Mouse (Mus musculus): ENCODE measurements around the gene Stub1.
A peak's percentile ranks its signal among the peaks of the same experiment; 100 is the strongest.

The Stub1 gene

GRCm38 (mm10) chr17:25868601-25869191, 35.5 kb upstream of the Stub1 start, which contains the start of gene Mcrip2:
Gene Mcrip2 (minus strand): TSS chr17:25868764.
- DNase-seq (ENCODE audit: low spot score in 2 of 2): peak in 1 of 2 experiments; percentile 69

DNA sequence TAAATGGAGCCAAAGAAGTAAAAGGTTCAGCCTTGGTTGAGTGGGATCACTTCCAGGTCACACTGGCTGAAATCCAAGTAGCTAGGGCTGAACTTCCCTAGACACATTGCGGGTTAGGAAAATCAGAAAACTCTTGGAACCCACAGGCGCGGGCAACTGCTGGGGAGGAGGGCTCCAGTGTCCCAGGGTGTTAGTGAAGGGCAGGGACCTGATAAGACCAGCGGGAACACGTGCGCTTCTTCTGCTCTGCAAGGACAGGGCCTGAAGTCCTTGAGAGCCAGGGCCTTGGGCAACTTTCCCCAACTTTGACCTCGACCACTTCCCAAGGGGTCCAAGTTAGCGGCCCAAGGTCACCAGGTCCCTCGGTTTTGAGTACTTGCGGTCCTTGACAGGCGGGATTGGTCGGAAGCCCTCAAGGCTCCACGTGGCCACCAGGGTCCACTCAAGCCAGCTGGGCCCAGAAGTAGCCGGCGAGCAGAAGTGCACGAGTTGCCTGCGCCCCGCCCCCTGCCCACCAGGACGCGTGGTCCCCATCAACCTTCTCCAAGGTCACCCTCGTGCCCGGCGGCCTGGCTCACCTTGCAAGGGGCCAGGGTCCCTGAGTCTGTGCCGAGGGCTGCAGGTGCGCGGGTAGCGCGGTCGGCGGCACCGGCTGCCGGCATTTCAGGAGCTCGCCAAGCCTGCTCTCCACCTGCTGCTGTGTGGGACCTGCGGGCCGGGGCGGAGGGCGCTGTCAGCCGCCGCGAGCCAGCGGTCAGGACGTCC, 34.8 kb upstream of the Stub1 start:
- DNase-seq (ENCODE audit: low spot score in 2 of 2): no peak

- no peak for DNase-seq (ENCODE audit: low spot score in 2 of 2)
Observed at GRCm38 (mm10) chr17:25867509-25867835, 34.3 kb upstream of the Stub1 start.

- DNase-seq (ENCODE audit: low spot score in 2 of 2): no peak
Observed at GRCm38 (mm10) chr17:25866172-25866571, 33.0 kb upstream of the Stub1 start.

- no peak for DNase-seq (ENCODE audit: low spot score in 2 of 2)
Observed at GRCm38 (mm10) chr17:25865288-25865687, 32.1 kb upstream of the Stub1 start.

GRCm38 (mm10) chr17:25864311-25864710, 31.1 kb upstream of the Stub1 start:
- no peak for DNase-seq (ENCODE audit: low spot score in 2 of 2)

DNA sequence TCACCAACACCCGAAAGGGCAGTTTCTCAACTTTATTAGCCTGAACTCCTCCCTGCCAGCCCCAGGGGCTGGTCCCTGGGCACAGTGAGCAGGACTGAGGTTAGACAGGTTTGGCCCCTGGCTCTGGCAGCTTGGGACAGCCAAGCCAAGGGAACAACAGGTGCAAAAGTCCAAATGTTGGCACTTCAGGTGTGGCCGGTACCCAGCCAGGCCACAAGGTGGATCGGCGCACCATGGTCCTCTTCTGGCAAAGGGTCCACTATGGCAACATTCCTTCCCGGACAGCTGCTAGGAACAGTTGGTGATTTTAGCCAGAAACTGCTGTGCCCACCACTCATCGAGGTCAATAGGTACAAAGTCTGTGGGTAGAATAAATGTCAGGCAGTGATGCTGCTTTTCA, 30.5 kb upstream of the Stub1 start:
- DNase-seq (ENCODE audit: low spot score in 2 of 2): no peak

DNA sequence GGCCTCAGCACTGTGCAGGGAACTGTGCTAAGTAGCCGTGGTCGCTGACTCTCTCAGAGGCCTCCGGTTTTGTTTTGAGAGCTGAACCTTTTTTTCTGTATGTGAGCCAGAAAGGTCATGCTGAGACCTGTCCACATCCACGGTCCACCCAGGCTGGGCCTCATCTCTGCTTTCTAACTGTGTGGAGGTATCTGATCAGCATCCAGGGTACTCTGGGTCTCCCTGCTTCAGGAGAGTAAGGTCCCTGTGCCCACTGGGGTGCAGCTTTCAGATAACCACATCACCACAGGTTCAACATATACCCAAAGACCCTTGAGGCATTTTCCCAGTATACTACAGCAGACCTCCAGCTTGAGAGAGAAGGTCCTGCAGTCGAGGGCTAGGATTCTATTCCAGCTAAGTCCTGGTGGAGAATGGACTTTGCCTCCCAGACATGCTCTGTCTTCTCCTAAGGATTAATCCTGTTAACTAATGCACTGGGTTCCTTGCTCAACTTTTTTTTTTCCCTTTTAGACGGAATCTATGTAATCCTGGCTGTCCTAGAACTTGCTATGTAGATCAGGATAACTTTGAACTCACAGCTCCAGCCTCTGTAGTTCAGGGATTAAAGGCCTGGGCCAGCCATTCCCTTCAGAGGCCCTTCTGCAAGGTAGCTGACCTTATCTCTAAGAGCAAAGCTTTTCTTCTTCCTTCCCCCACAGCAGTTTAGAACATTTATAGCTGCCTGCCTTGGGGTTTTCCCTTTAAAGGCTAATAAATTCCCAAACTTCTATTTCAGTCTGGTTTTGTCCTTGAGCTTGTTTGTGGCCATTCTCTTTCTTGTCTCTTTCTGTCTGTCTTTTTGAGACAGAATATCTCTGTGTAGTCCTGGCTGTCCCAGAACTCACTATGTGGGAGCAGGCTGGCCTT, 28.8 kb upstream of the Stub1 start:
- DNase-seq (ENCODE audit: low spot score in 2 of 2): no peak

DNA sequence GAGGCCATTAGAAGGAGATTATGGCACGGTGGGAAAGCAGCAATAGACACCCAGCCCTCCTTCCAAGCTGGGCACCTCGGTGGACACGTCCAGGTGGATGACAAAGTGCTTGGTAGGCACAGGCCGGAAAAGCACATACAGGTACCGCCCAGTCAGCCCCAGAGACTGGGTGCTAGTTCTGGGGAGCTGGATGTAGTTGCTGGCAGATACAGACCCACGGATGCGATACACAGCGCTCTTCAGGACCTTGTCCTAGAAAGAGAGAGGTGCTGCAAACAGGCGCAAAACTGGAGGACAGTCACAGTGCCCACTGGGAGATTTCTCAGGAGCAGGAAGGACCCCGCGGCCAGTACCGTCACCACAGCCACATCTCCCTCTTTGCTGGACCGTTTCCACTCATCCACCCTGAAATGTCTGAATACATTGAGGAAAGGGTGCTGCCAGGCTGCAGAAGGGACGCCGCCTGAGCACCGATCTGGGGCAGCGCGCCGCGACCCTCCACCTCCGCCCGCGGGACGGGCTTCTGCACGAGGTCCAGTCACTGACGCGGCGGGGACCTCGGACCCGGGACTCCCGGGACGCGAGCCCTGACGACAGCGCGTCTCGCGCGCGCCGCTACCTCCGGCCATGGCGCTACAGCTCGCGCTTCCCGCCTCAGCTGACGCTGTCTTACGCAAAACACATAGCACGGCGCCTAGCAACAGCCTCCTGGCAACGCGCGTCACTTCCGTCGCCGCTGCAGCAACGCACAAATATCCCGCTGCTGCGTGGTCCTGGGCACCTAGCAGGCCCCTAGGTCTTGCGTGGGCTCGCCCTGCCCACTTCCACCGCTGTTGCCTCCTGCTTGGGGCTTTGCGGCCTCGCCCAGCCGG, 27.9 kb upstream of the Stub1 start, which contains the start of gene Wdr90:
TSS of gene Wdr90 (minus strand) at position 670 of the 872 bp plus-strand sequence.
- peak; percentile 80 to 88 for DNase-seq (ENCODE audit: low spot score in 2 of 2)

GRCm38 (mm10) chr17:25860229-25860628, 27.0 kb upstream of the Stub1 start:
- no peak for DNase-seq (ENCODE audit: low spot score in 2 of 2)

DNA sequence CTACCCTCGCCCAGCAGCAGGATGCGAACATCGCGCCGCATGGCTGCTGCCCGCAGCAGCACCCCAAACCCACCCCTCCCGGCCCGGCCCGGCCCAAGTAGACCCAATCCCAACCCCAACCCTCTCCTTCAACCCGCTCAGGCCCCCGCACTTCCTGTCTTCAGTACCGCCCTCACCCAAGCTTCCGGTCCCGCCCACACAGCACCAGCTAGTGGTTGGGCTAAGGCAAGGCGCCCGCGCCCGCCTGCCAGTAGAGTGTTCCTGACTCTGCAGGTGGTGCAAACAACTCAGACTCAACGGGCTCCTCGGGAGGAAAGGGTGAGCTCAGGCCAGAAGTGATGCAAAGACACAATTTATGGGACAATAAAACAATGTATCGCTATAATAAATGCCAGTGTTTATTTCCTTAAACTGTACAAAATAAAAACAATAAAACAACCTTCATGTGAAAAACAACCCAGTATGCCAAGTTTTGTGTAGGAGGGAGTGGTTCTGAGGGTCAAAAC, 11.2 kb upstream of the Stub1 start, which contains the start of gene Rhot2:
TSS of gene Rhot2 (minus strand) at position 456 of the 506 bp plus-strand sequence.
- peak; percentile 77 to 88 for DNase-seq (ENCODE audit: low spot score in 2 of 2)

DNA sequence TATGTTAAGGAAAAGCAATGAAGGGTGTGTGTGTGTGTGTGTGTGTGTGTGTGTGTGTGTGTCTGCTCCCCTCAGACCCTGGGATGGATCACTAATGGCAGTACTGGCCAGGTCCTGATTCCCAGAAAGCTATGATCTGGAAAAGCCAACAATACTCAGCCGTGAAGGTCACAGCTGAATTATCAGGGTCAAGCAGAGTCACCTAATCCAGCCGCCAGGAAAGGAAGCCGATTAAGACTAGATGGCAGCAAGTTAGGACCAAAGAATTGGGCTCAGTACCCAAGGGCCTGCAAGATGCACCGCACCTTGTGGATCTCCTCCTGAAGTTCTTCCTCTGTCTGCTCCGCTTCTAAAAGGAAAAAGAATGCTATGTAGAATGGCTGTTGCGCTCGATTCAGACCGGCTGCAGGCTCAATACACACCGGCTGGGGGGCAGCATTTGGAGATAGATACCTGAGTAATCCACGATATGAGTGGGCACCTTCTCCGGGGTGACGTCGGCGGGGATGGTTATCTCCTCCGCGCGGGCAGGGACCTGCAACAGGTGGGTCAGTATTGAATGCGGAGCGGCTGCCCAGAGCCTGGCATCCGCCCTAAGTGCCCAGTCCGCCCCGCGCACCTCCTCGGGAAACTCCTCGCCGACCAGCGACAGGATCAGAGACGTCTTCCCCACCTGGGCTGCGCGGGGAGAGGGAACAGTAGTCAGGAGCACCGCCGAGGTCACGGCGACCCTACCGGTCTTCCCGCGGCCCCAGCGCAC, 10.6 kb upstream of the Stub1 start:
- DNase-seq (ENCODE audit: low spot score in 2 of 2): no peak

GRCm38 (mm10) chr17:25843122-25843521, 9.9 kb upstream of the Stub1 start:
- no peak for DNase-seq (ENCODE audit: low spot score in 2 of 2)

- DNase-seq (ENCODE audit: low spot score in 2 of 2): no peak
Observed at GRCm38 (mm10) chr17:25842509-25842908, 9.3 kb upstream of the Stub1 start.

GRCm38 (mm10) chr17:25841117-25841880, 8.1 kb upstream of the Stub1 start, which contains the start of gene Gm20683:
Gene Gm20683 (minus strand): TSS chr17:25841763.
- DNase-seq (ENCODE audit: low spot score in 2 of 2): no peak

- DNase-seq (ENCODE audit: low spot score in 2 of 2): no peak
Observed at GRCm38 (mm10) chr17:25840519-25840918, 7.3 kb upstream of the Stub1 start.

DNA sequence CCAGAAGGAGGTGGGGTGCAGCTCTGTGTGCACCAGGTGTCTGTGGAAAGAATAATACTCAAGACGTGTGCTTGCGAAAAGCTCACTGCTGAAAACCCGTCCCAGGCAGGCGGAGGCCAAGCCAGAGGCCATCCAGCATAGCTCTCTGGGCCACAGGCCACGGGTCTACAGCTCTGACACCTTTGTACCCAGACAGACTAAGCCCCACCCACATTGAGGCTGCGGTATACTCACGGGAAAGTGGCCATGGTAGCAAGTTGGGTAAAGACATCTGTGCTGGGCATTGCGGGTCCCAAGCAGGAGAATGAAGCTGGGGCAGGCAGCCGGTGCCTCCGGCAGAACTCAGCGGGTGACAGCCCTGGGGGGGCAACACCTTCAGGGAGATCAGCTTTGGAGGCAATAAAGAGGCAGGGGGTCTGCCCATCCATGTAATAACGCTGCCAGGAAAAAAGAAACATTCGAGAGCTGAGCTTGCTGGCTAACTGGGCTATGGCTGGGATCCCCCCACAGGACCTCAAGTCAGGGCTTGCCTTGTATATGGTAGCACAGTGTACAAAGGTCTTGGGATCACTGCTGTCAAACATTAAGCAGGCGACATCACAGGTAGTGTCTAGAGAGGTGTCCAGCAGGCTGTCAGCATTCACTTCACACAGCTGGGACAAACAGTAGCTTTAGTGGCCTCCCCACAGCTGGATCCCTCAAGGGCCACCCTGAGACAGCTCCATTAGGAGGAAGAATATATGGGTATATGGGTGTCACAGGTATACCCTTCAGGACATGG, 6.4 kb upstream of the Stub1 start:
- no peak for DNase-seq (ENCODE audit: low spot score in 2 of 2)

- no peak for DNase-seq (ENCODE audit: low spot score in 2 of 2)
Observed at GRCm38 (mm10) chr17:25838904-25839303, 5.7 kb upstream of the Stub1 start.

GRCm38 (mm10) chr17:25837533-25837932, 4.3 kb upstream of the Stub1 start:
- DNase-seq (ENCODE audit: low spot score in 2 of 2): no peak

Measured in cerebellum, postnatal 4 days (tissue).